Comparison of ENCODE assay signal across 8 mouse cellular contexts in genomic region chr7:99510087-99510501, GRCm38 (mm10). TPM values are rescaled to one million over a fixed set of nuclear protein-coding genes. Genes with fewer than 3 reads are reported as not detected.
A peak's percentile ranks its signal among the peaks of the same experiment; 100 is the strongest.
DNase-seq lines count a peak whose midpoint lies in the region; ATAC-seq lines count a peak whose summit lies in the region.
"Had no signal": no experiment of that assay in that cellular context is flagged by ENCODE, and none has a peak within 500 bp of the region (broad histone marks: within the 10 kb centered on the region; RNA-seq: fewer than 3 reads in every experiment).

No protein-coding gene starts in this region.

- no peak overlapping the region for H3K27ac ChIP-seq in embryonic facial prominence, embryonic 14.5 days (replicated peaks; ENCODE audit: low read depth, low read length)
- H3K27ac ChIP-seq in heart, embryonic 10.5 days = peak overlapping the region; percentile 57; the same call in 1 of the 2 replicates
- H3K27ac ChIP-seq: liver, embryonic 14.5 days had no signal

- no peaks in the 10 kb centered on the region for H3K36me3 ChIP-seq in embryonic facial prominence, embryonic 14.5 days (ENCODE audit: control insufficient read depth, insufficient read depth, low read length)
- H3K36me3 ChIP-seq in heart, embryonic 10.5 days = no peaks in the 10 kb centered on the region

- H3K9ac ChIP-seq in embryonic facial prominence, embryonic 14.5 days (ENCODE audit: low read depth, low read length) = no peak overlapping the region
- H3K9ac ChIP-seq: liver, embryonic 14.5 days had no signal

- H3K4me2 ChIP-seq in embryonic facial prominence, embryonic 14.5 days (ENCODE audit: low read depth, low read length) = no peak overlapping the region

- peak; percentile 38 to 50 for DNase-seq in adrenal gland, postnatal 36 days
- DNase-seq in embryonic facial prominence, embryonic 14.5 days (ENCODE audit: low spot score) = peak; percentile 33
- DNase-seq in heart, embryonic 10.5 days (ENCODE audit: low spot score) = no peak
- peak; percentile 65 to 76 for DNase-seq in layer of hippocampus, adult 18-20 months (ENCODE audit: low spot score in 2 of 2)
- peak; percentile 65 for DNase-seq in lung, postnatal 10 days
- peak; percentile 55 for DNase-seq in retina, embryonic 14.5 days (ENCODE audit: low spot score)
- DNase-seq in yolk sac, embryonic 10.5 days (ENCODE audit: low spot score) = no peak

- no peaks in the 10 kb centered on the region for H3K4me1 ChIP-seq in embryonic facial prominence, embryonic 14.5 days (ENCODE audit: control insufficient read depth, insufficient read depth, low read length)
- peaks cover 6% of the 10 kb centered on the region for H3K4me1 ChIP-seq in heart, embryonic 10.5 days

- H3K27me3 ChIP-seq in embryonic facial prominence, embryonic 14.5 days (replicated peaks; ENCODE audit: control insufficient read depth, insufficient read depth, low read length) = no peaks in the 10 kb centered on the region
- H3K27me3 ChIP-seq in heart, embryonic 10.5 days (ENCODE audit: insufficient read depth, poor library complexity, severe bottlenecking) = no peaks in the 10 kb centered on the region

- whole genome bisulfite sequencing in embryonic facial prominence, embryonic 14.5 days = 8% methylated on average over 8 of the region's 8 CpGs
- 19% methylated on average over 8 of the region's 8 CpGs for WGBS in heart, embryonic 10.5 days

- H3K4me3 ChIP-seq in embryonic facial prominence, embryonic 14.5 days (ENCODE audit: low read depth, low read length) = no peak overlapping the region
- no peak overlapping the region; the same call in 1 of the 2 replicates for H3K4me3 ChIP-seq in heart, embryonic 10.5 days

- no peaks in the 10 kb centered on the region; the same call in 1 of the 2 replicates for H3K9me3 ChIP-seq in embryonic facial prominence, embryonic 14.5 days (ENCODE audit: control insufficient read depth, low read length)
- no peaks in the 10 kb centered on the region; the same call in 1 of the 2 replicates for H3K9me3 ChIP-seq in heart, embryonic 10.5 days

- ATAC-seq in embryonic facial prominence, embryonic 14.5 days (ENCODE audit: low read depth) = 0 out of 2 replicates have a peak, but pooled peaks have one; percentile 37

RNA-seq across cellular contexts. Expression of gene Arrb1, which starts 25.2 kb away (rescaled TPM):
- total RNA-seq in adrenal gland, postnatal 36 days (2021) = 10 to 100 TPM; 41.1 to 51.0 TPM
- polyA plus RNA-seq in embryonic facial prominence, embryonic 14.5 days (2014; fragmentation: Nextera tagmentation; extraction: Ambion mirVana) = 2.8 and 3.8 TPM in 2 replicates
- 13.1 and 17.9 TPM in 2 replicates for polyA plus RNA-seq in heart, embryonic 10.5 days (2016; fragmentation: Nextera tagmentation; extraction: Ambion mirVana)
- 100 to 1,000 TPM; 143 to 168 TPM for total RNA-seq in layer of hippocampus, adult 18-20 months (2021)

RNA-seq across cellular contexts. Expression of gene Rps3, which starts 26.6 kb away (rescaled TPM):
- total RNA-seq in adrenal gland, postnatal 36 days (2021) = 100 to 1,000 TPM; 549 to 598 TPM
- 876 and 912 TPM in 2 replicates for polyA plus RNA-seq in embryonic facial prominence, embryonic 14.5 days (2014; fragmentation: Nextera tagmentation; extraction: Ambion mirVana)
- polyA plus RNA-seq in heart, embryonic 10.5 days (2016; fragmentation: Nextera tagmentation; extraction: Ambion mirVana) = 517 and 596 TPM in 2 replicates
- 100 to 1,000 TPM; 288 to 291 TPM for total RNA-seq in layer of hippocampus, adult 18-20 months (2021)

RNA-seq across cellular contexts. Expression of gene Klhl35, which starts 44.3 kb away (rescaled TPM):
- total RNA-seq in adrenal gland, postnatal 36 days (2021) = under 1 TPM; 0.50 to 0.63 TPM
- 0.74 and 1.3 TPM in 2 replicates for polyA plus RNA-seq in embryonic facial prominence, embryonic 14.5 days (2014; fragmentation: Nextera tagmentation; extraction: Ambion mirVana)
- 0.52 and 1.1 TPM in 2 replicates for polyA plus RNA-seq in heart, embryonic 10.5 days (2016; fragmentation: Nextera tagmentation; extraction: Ambion mirVana)
- 1 to 10 TPM; 2.2 to 2.3 TPM for total RNA-seq in layer of hippocampus, adult 18-20 months (2021)

Comparison
In these comparisons a context has a peak if more than half of its experiments do, and no peak if none do; other contexts are left out.
1. DNase-seq: peak in adrenal gland, postnatal 36 days (2 of 2), embryonic facial prominence, embryonic 14.5 days (single experiment), layer of hippocampus, adult 18-20 months (2 of 2), lung, postnatal 10 days (single experiment) and retina, embryonic 14.5 days (single experiment); none in heart, embryonic 10.5 days (single experiment) and yolk sac, embryonic 10.5 days (single experiment).